Mouse (Mus musculus) heart, embryonic 14.5 days (tissue): Measurements from ENCODE around the gene Epsti1. TPM values are rescaled to one million over a fixed set of nuclear protein-coding genes. Genes with fewer than 3 reads are reported as not detected.

Experiments
- polyA plus RNA-seq: library from polyadenylated mRNA; unstranded; fragments of >200 nt; fragmentation: Nextera tagmentation; extraction: Ambion mirVana; gene quantifications from 2 replicates; pipeline ENCODE4 v1.2.1, GENCODE M21; 2014

The Epsti1 gene
- polyA plus RNA-seq, 1 experiment from 2014 or later, result 0.86 TPM

Other genes with a start within 250 kb of the Epsti1 start
- gene Dnajc15, start 29.1 kb upstream of the Epsti1 start, polyA plus RNA-seq, result 167 and 179 TPM in 2 replicates
- gene Fam216b, start 184.8 kb downstream of the Epsti1 start, polyA plus RNA-seq, result 0.11 TPM in 1 of 2 replicates, not detected in the other